Mouse (Mus musculus) liver, embryonic 14.5 days (tissue): ENCODE measurements around the gene St8sia1.
A peak's percentile ranks its signal among the peaks of the same experiment; 100 is the strongest.

Source experiments
- CTCF ChIP-seq: IDR thresholded peaks from 2 replicates; pipeline ENCODE4 v1.5.1; 2016; ENCODE audit warnings: antibody characterized with exemption, low read depth, control low read depth
- EP300 ChIP-seq: IDR thresholded peaks from 2 replicates; pipeline ENCODE4 v1.6.1; 2016; ENCODE audit warnings: antibody characterized with exemption, low read depth

- TF ChIP-seq CTCF, result peak; percentile 57
- no peak for TF ChIP-seq EP300
Observed at GRCm38 (mm10) chr6:142944470-142944869, 19.8 kb downstream of the St8sia1 start.
